Mouse (Mus musculus) liver, postnatal 0 days (tissue): ENCODE data around the gene Fbxl19. TPM values are rescaled to one million over a fixed set of nuclear protein-coding genes. Genes with fewer than 3 reads are reported as not detected.

Source experiments
- ATAC-seq: fragments of 200-750 bp; cut with Nextera tagmentation; 2 replicates; pipeline ENCODE4 v1.8.0; 2017; ENCODE audit warnings: mild to moderate bottlenecking, moderate library complexity
- DNase-seq: peaks from one replicate; pipeline ENCODE4 v3.0.0-alpha.2; 2016
- H3K27ac ChIP-seq: fragments of 300-500 bp; sonication (generic); 2 replicates; pipeline ENCODE4 v1.5.1; 2014; ENCODE audit warnings: antibody characterized with exemption, moderate library complexity, mild to moderate bottlenecking, low read depth
- H3K27me3 ChIP-seq: fragments of 300-500 bp; sonication (generic); 2 replicates; pipeline ENCODE4 v1.6.1; 2014; ENCODE audit warnings: low read length, control low read depth, mixed read lengths; ENCODE audit not compliant: insufficient read depth
- H3K36me3 ChIP-seq: fragments of 300-500 bp; sonication (generic); replicated peaks from 2 replicates; pipeline ENCODE4 v1.6.1; 2014; ENCODE audit warnings: mild to moderate bottlenecking, control low read depth, low read length, moderate library complexity, mixed read lengths; ENCODE audit not compliant: insufficient read depth
- H3K4me1 ChIP-seq: fragments of 300-500 bp; sonication (generic); 2 replicates; pipeline ENCODE4 v1.6.1; 2014; ENCODE audit warnings: antibody characterized with exemption, mild to moderate bottlenecking, control low read depth; ENCODE audit not compliant: insufficient read depth
- H3K4me2 ChIP-seq: fragments of 300-500 bp; sonication (generic); 2 replicates; pipeline ENCODE4 v1.6.1; 2014; ENCODE audit warnings: low read depth, mild to moderate bottlenecking, low read length, moderate library complexity, mixed read lengths
- H3K4me3 ChIP-seq: fragments of 300-500 bp; sonication (generic); 2 replicates; pipeline ENCODE4 v1.5.1; 2014; ENCODE audit warnings: low read depth, low read length
- H3K9ac ChIP-seq: fragments of 300-500 bp; sonication (generic); replicated peaks from 2 replicates; pipeline ENCODE4 v1.6.1; 2014; ENCODE audit warnings: mild to moderate bottlenecking, moderate library complexity
- H3K9me3 ChIP-seq: fragments of 300-500 bp; sonication (generic); 2 replicates; pipeline ENCODE4 v1.6.1; 2016; ENCODE audit warnings: mild to moderate bottlenecking, control low read depth, low read length, mixed read lengths
- CTCF ChIP-seq: sonication (generic); IDR thresholded peaks from 2 replicates; pipeline ENCODE4 v1.5.1; 2016; ENCODE audit warnings: antibody characterized with exemption, low read depth
- EP300 ChIP-seq: IDR thresholded peaks from 2 replicates; pipeline ENCODE4 v1.6.1; 2016; ENCODE audit warnings: antibody characterized with exemption, low read depth, mild to moderate bottlenecking
- WGBS: fragments of 180-500 bp; shearing (Covaris S2); extraction: QIAGEN DNeasy Blood & Tissue Kit; methylation state at CpG from one replicate; pipeline ENCODE4 v1.1.7; 2014; ENCODE audit not compliant: insufficient replicate concordance; 5-methylcytosine and 5-hydroxymethylcytosine counted together
- microRNA counts: library from miRNA; unstranded; fragments of <30 nt; microRNA quantifications from one replicate; lab custom pipeline; 2015
- microRNA-seq: library from miRNA; unstranded; fragments of <30 nt; microRNA quantifications from one replicate; pipeline ENCODE4, GENCODE M21; 2016
- polyA plus RNA-seq: library from polyadenylated mRNA; unstranded; fragments of >200 nt; fragmentation: Nextera tagmentation; extraction: Ambion mirVana; gene quantifications from 2 replicates; pipeline ENCODE4 v1.2.1, GENCODE M21; 2015

Fbxl19 gene
- polyA plus RNA-seq, 1 experiment from 2014 or later: 1.6 TPM

GRCm38 (mm10) chr7:127814241-127814921 lies 70.0 kb downstream of the Fbxl19 start:
- TF ChIP-seq CTCF (no peak), EP300 (peak; percentile 75)
- H3K4me2 ChIP-seq: peak overlapping the region; percentile 50
- no peaks in the 10 kb centered on the region for H3K36me3 ChIP-seq
- H3K4me3 ChIP-seq: no peak overlapping the region
- H3K27ac ChIP-seq: peak overlapping the region; percentile 97
- DNase-seq (peak; percentile 58), ATAC-seq (peak; percentile 78)
- H3K9me3 ChIP-seq: no peaks in the 10 kb centered on the region
- H3K27me3 ChIP-seq: no peaks in the 10 kb centered on the region
- WGBS: 62% methylated on average over 19 of the region's 19 CpGs
- peak overlapping the region; percentile 53 for H3K9ac ChIP-seq
- H3K4me1 ChIP-seq: peaks cover 19% of the 10 kb centered on the region

DNA sequence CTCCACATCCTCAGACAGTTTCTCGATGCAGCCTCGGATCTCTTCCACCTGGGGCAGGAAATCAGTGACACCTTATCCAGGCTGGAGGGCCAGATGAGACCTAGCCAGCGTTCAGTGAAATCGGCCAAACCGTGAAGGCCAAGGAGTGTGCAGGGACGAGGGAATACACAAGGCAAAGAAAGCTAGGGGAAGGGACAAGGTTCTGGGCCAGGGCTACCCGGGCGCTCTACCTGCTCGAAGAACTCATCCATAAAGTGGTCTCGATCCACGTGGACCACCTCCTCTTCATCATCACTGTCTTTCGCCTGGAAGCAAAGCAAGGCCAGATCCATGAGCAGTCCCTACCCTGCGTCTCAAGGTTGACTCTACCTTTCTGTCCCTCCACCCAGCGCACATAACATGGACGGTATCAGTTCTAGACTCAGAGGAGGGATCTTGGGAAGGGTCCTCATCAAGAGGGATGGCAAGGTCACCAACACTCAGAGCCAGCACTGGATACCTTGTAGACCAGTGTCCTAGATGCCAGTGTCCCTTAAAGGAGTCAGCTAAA lies 70.8 kb downstream of the Fbxl19 start:
- TF ChIP-seq EP300 (no peak), CTCF (no peak)
- 75% methylated on average over 15 of the region's 15 CpGs for WGBS
- H3K4me2 ChIP-seq: peak overlapping the region; percentile 50

DNA sequence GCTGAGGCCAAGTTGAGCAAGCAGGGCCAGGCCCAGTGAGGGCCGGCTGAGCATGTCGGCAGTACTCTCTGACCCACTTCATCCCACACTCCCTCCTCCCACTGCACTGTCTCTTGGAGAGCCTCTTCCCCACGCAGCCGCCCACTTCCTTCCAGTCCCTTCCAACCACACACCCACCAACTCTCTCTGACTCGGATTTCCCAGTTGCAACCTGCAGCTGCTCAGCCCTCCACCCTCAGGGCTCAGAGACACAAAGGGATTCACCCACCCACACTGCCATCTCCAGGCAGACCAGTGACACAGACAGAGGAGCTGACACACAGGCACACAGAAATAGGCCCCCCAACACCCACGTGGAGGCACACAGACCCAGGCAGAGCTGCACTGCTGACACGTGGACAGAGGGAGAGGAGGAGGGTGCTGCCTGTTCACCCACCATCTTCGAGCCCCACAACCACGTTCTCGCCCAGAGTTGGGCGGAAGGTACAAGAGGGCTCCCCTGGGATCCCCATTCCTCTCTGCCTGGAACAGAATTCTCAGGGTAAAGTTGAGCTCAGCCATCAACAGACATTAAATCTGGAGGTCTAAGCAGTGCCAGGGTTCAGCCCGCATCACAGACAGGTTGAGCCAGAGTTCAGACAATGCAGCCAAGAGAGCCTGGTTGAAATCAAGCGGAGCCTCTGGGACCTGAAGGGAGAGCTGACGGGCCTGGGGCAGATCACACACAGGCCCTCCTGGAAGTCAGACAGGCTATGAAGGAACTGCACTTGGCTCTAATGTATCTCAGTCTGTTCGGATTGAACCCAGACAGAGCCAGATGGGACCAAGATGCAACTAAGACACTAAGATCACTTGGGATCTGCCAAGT lies 71.8 kb downstream of the Fbxl19 start:
- H3K4me1 ChIP-seq: peaks cover 13% of the 10 kb centered on the region
- H3K27ac ChIP-seq: peak overlapping the region; percentile 97
- no peaks in the 10 kb centered on the region for H3K36me3 ChIP-seq
- no peak overlapping the region for H3K4me3 ChIP-seq
- H3K9me3 ChIP-seq: no peaks in the 10 kb centered on the region
- DNase-seq: peak; percentile 62
- peak overlapping the region; percentile 38 for H3K4me2 ChIP-seq
- H3K9ac ChIP-seq: peak overlapping the region; percentile 41
- WGBS: 40% methylated on average over 15 of the region's 15 CpGs
- ATAC-seq: peak; percentile 51
- no peaks in the 10 kb centered on the region for H3K27me3 ChIP-seq
- TF ChIP-seq CTCF: peak; percentile 78
- no peak for TF ChIP-seq EP300

More for the DNA sequence above, 70.8 kb downstream of the Fbxl19 start:
- Histone ChIP-seq H3K9me3 (no peaks in the 10 kb centered on the region), H3K27ac (peak overlapping the region; percentile 97), H3K27me3 (no peaks in the 10 kb centered on the region), H3K36me3 (no peaks in the 10 kb centered on the region), H3K4me3 (no peak overlapping the region), H3K4me1 (peaks cover 15% of the 10 kb centered on the region), H3K9ac (peak overlapping the region; percentile 16; the same call in 1 of the 2 replicates)
- DNase-seq (no peak), ATAC-seq (no peak)

- 67% methylated on average over 7 of the region's 7 CpGs for WGBS
- Histone ChIP-seq H3K27ac (no peak overlapping the region), H3K27me3 (no peaks in the 10 kb centered on the region), H3K9me3 (no peaks in the 10 kb centered on the region), H3K4me1 (peaks cover 13% of the 10 kb centered on the region), H3K9ac (no peak overlapping the region), H3K4me2 (no peak overlapping the region), H3K36me3 (no peaks in the 10 kb centered on the region), H3K4me3 (no peak overlapping the region)
- TF ChIP-seq EP300 (no peak), CTCF (no peak)
- no peak for ATAC-seq
- no peak for DNase-seq
Measured at GRCm38 (mm10) chr7:127817053-127817452, 72.7 kb downstream of the Fbxl19 start.

GRCm38 (mm10) chr7:127817776-127818175 lies 73.4 kb downstream of the Fbxl19 start:
- Histone ChIP-seq H3K36me3 (no peaks in the 10 kb centered on the region), H3K4me3 (no peak overlapping the region), H3K9ac (no peak overlapping the region), H3K4me2 (no peak overlapping the region), H3K4me1 (peaks cover 13% of the 10 kb centered on the region), H3K27me3 (no peaks in the 10 kb centered on the region), H3K9me3 (no peaks in the 10 kb centered on the region), H3K27ac (no peak overlapping the region)
- no peak for DNase-seq
- TF ChIP-seq EP300 (no peak), CTCF (no peak)
- WGBS: 85% methylated on average over 5 of the region's 5 CpGs
- ATAC-seq: no peak

MicroRNA genes within 50 kb of the gene (microRNA counts, 519-probe panel; counts per million panel counts)
- microRNA mmu-miR-762 (lab: Ali Mortazavi, UCI): 3,411 counts per million, percentile 36 among the panel's probes with 10 or more counts

Small RNA genes within 50 kb of the gene (microRNA-seq; reads per million reads assigned to microRNA genes)
- gene Mir762: not detected

Other genes starting within 250 kb of the Fbxl19 start
- gene Srcap, start 232.6 kb upstream of the Fbxl19 start, polyA plus RNA-seq: 6.7 and 7.7 TPM in 2 replicates
- gene Gm42715, start 225.0 kb upstream of the Fbxl19 start, polyA plus RNA-seq: 3.6 and 4.1 TPM in 2 replicates
- 3.3 and 3.5 TPM in 2 replicates for gene Tmem265, start 183.2 kb upstream of the Fbxl19 start, polyA plus RNA-seq
- gene Phkg2, start 171.2 kb upstream of the Fbxl19 start, polyA plus RNA-seq: 14.5 and 17.0 TPM in 2 replicates
- 4.4 and 4.7 TPM in 2 replicates for gene Ccdc189, start 155.9 kb upstream of the Fbxl19 start, polyA plus RNA-seq
- 10.3 and 12.4 TPM in 2 replicates for gene Rnf40, start 155.8 kb upstream of the Fbxl19 start, polyA plus RNA-seq
- 1.8 and 2.0 TPM in 2 replicates for gene Zfp629, start 128.7 kb upstream of the Fbxl19 start, polyA plus RNA-seq
- 20.1 and 26.5 TPM in 2 replicates for gene Bcl7c, start 35.6 kb upstream of the Fbxl19 start, polyA plus RNA-seq
- 7.9 and 10.0 TPM in 2 replicates for gene Ctf1, start 31.8 kb upstream of the Fbxl19 start, polyA plus RNA-seq
- not detected in 2 replicates for gene Ctf2, start 12.4 kb upstream of the Fbxl19 start, polyA plus RNA-seq
- 19.2 and 21.1 TPM in 2 replicates for gene Orai3, start 25.3 kb downstream of the Fbxl19 start, polyA plus RNA-seq
- 5.5 and 7.3 TPM in 2 replicates for gene Setd1a, start 32.1 kb downstream of the Fbxl19 start, polyA plus RNA-seq
- 0.26 TPM in 1 of 2 replicates, not detected in the other for gene Gm49388, start 41.1 kb downstream of the Fbxl19 start, polyA plus RNA-seq
- 218 and 224 TPM in 2 replicates for gene Hsd3b7, start 56.1 kb downstream of the Fbxl19 start, polyA plus RNA-seq
- 15.8 and 17.5 TPM in 2 replicates for gene Stx4a, start 79.8 kb downstream of the Fbxl19 start, polyA plus RNA-seq
- gene Stx1b, start 80.0 kb downstream of the Fbxl19 start, polyA plus RNA-seq: 0.18 and 0.48 TPM in 2 replicates
- gene Zfp646, start 131.7 kb downstream of the Fbxl19 start, polyA plus RNA-seq: 2.7 and 2.8 TPM in 2 replicates
- 3.7 and 4.5 TPM in 2 replicates for gene Zfp668, start 132.3 kb downstream of the Fbxl19 start, polyA plus RNA-seq
- gene Prss53, start 146.4 kb downstream of the Fbxl19 start, polyA plus RNA-seq: 0.39 and 0.43 TPM in 2 replicates
- gene Gm21974, start 150.9 kb downstream of the Fbxl19 start, polyA plus RNA-seq: not detected in 2 replicates
- 513 and 556 TPM in 2 replicates for gene Vkorc1, start 151.1 kb downstream of the Fbxl19 start, polyA plus RNA-seq
- 30.5 and 32.5 TPM in 2 replicates for gene Bckdk, start 159.5 kb downstream of the Fbxl19 start, polyA plus RNA-seq
- gene Kat8, start 168.0 kb downstream of the Fbxl19 start, polyA plus RNA-seq: 12.5 and 13.2 TPM in 2 replicates
- gene Prss8, start 185.6 kb downstream of the Fbxl19 start, polyA plus RNA-seq: 13.7 and 15.2 TPM in 2 replicates
- gene Prss36, start 202.2 kb downstream of the Fbxl19 start, polyA plus RNA-seq: 3.3 and 4.5 TPM in 2 replicates
- 94.5 and 99.2 TPM in 2 replicates for gene Fus, start 222.9 kb downstream of the Fbxl19 start, polyA plus RNA-seq
- gene Pycard, start 249.3 kb downstream of the Fbxl19 start, polyA plus RNA-seq: 25.8 TPM in 2 replicates